Mouse (Mus musculus): ENCODE measurements around the gene Akap2.

Akap2 gene

DNA sequence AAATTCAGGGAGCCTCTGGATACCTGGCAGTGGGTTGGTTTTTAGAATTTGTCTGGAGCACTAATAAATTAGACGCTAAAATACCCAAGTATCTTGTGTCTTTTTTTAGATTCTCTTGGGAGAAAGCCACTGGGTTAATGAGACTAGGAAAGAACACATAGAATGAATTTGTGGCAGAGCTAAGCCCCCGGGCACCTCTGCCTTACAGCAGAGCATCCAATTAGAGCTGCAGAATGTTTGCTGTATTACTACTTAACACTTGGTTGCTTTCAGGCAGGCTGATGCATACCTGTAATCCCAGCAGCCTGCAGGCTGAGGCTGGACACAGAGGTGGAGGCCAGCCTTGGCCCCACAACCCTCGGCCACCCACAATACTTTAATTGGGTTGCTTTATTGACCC, 112.3 kb downstream of the Akap2 start:
- DNase-seq (ENCODE audit: low spot score in 2 of 2): no peak

DNA sequence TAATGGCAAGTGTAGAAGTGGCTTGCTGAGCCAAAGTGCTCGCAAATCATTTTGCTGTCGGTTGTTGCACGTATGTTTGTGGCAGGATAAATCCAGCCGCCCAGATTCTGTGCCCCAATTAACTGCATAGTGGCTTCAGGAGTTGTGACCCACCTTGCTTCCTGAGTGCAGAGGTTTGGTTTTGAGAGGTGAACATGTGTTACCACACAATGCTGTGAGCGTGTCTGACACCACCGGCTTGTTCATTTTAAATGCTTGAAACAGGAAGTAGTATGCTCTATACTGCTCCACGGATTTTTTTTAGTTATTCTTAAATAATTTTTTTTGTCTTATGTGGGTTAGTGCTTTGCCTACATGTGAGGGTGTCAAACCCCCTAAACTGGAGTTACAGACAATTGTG, 114.9 kb downstream of the Akap2 start:
- no peak for DNase-seq (ENCODE audit: low spot score in 2 of 2)

DNA sequence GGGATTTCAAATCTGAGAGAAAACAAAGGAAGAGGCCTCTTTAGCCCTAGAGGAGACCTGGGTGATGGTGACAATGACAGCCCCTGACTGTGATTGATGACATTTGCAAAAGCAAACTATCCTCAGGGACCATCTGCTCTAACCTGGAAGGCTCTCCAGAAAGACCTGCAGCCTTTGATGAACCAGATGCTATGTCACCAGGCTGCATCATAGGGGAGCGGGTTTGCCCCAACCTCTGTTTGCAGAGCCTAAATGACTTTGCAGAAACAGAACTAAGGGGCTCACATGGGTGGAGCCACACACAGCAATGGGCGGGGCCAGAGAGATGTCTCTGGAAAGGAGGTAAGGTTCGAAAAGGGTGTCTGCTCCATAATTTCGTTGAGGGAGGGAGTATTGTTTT, 115.6 kb downstream of the Akap2 start:
- no peak for DNase-seq (ENCODE audit: low spot score in 2 of 2)

DNA sequence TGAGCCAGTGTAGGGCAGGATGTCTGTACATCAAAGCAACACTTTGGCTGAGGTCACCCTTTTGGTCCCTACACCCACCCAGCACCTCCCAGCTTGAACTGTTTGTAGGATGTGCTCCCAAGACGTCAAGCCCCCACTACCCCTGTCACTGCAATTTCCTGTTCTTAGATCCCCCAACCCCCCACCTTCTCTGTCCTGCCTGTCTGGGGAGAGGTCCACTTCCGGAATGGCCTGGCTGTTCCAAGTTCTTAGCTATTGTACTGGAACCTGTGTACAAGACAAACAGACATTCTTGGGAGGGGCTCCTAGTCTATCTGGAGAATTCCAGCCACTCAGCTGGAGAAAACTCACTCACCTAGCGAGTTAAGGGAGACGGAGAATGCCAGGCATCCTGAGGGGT, 116.7 kb downstream of the Akap2 start:
- DNase-seq (ENCODE audit: low spot score in 2 of 2): no peak

DNA sequence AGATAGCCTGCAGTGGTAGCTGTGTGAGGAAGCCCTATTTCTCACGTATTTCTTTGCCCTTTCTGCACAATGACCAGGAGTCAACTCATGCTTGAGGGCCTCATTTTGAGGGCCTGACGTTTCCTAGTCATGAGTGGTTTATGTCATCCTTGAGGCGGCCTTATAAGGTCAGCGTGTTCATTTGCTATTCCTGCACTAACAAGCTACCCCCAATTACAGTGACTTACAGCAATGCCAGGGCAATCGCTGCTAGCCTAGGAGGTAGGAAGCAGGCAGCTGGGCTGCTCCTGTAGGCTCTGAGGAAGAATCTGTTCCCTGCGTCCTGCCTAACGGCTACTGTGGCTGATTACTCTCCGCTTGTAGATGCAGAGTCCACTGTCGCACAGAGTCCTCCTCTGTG, 119.6 kb downstream of the Akap2 start:
- no peak for DNase-seq (ENCODE audit: low spot score in 2 of 2)

DNA sequence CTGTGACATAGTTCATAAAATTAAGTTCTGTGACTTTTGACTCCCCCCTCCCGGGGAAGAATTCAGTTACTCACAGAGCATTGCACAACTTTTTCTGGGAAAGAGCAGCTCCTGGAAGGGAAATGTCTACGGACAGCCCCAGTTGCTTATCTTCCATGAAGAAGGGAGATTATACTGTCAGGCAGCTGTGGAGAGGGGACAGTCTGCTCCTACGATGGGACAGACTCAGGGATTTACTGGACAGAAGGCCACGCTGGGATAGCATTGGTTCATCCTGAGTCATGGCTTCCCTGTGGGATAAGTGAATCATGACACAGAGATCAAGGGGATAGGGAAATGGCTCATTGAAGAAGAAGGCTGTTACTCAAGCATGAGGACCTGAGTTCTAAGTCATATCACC, 121.9 kb downstream of the Akap2 start:
- no peak for DNase-seq (ENCODE audit: low spot score in 2 of 2)

DNA sequence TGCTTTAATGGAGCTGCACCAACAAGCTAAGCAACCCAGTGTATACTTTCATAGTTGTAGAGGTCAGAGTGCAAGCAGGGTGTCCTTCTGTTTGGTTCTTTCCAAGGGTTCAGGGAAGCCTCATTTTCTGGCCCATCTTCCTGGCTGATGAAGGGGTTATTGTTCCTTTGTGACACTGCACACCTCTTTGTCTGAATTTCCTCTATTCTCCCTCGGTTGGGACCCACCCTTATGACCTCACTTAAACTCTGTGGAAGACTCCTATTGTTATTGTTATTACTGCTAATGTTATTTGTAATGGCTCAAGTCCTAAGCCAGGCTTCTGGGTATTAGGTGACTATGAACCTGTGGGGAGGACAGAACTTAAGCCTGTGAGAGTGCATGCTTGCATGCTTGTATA, 124.5 kb downstream of the Akap2 start:
- DNase-seq (ENCODE audit: low spot score in 2 of 2): no peak

DNA sequence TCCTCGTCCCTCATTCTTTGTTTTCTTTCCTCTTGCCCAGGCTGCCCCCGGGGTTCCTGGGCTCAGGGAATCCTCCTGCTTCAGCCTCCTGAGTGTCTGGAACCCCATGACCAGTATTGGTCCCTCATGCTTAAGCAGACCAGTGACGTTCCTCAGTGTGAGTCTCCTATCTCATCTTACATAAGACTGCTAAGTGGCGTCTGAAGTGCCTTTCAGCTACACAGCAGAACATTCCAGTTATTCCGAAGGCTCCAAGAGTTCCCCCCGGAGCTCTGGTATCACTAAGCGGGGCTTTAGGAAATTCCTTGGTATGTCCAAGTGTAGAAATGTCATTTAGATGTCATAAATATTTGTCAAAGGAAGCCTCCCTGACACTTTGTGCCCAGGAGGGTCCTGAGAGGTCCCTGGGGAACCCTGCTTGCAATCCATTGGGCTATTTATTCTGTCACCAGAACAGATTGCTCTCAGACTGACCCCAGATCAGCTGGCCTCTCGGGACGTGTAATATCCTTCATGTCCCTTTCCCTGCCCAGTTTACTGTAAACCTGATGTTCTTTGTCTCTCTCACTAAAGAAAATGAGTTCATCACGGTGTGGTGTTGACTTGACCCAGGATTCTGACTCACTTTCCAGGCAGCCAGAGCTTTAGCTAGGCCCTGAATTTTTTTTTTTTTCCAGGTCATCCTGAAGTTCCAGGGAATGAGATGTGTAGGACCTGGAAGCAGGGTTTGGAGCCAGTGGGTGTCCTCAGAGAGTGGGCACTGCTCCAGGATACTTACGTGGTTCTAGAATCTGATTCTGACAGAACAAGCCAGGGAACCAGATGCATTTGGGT, 125.2 kb downstream of the Akap2 start:
- DNase-seq (ENCODE audit: low spot score in 2 of 2): no peak

DNA sequence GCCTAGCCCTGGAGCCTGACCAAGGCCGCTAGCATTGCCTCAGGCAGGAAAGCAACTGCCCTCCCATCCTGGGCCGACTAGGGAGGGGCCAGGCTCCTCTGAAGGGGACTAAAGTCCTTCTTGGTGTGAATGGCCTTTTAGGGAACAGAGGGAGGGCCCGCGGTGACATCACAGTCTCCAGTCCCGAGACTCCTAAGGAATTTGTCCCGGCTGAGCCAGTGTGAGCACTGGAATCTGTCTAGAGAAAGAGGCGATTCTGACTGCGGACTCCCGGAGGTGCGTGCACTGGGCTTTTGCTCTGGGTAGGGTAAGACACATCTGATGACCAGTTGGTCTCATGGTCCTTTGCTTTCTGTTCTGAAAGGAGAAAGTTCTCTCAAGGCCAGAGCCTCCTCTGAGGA, 127.6 kb downstream of the Akap2 start:
- DNase-seq (ENCODE audit: low spot score in 2 of 2): peak in 1 of 2 experiments; percentile 31

DNA sequence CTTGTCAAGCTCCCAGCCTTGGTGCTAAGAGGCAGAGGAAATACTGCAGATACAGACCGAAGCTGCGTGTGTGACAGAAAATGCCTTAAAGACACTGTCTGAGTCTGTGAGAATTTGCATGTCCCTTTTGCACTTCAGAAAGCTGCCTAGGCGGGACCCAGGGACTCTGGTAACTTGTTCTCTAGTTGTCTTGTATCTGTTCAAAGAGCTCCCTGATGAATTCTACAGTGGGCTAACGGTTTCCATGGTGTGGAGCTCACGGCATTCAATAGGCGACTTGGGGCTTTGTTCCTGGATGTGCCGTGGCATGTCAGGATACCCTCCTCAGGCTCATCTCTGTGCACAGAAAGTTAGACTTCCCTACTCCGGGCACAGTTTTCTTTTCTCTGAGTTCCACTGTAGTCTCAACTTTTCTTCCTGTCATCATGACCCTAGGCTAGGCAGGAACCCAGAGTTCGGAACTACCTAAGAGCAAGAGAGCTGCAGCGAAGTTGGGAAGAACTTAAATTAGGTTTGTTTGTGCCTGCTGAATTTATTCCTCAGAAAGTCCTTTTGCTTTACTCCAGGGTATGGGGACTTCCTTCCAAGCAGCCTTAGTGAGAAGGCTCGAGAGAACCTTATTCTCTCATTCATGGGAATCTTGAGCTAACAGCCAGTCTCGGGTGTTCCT, 128.2 kb downstream of the Akap2 start:
- no peak for DNase-seq (ENCODE audit: low spot score in 2 of 2)

DNA sequence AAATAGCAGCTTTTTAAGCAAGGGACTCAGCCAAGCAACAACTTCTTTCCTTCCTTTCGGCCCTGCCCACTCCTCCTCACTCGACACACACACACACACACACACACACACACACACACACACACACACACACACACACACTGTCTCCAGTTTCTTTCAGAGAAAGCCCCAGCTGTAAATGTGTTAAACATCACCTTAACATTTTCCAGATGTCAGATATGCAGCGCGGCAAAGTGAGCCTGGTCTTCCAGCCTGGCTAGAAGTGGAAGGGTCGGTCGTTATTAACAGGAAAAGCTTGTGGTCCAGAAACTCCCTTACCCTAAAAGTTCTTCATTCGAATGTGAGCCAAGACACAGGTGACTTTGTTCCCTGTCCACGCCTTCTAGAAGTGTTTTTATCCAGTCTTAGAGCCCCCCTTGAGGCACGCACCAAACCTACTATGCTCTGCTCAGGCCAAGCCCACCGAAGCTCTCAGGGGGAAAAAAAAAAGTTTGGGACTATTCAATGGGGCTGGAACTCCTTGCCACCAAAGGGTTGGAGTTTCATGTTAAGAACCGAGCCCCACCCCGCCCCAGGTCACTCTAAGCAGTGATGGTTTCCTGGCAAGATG, 129.0 kb downstream of the Akap2 start:
- no peak for DNase-seq (ENCODE audit: low spot score in 2 of 2)

DNA sequence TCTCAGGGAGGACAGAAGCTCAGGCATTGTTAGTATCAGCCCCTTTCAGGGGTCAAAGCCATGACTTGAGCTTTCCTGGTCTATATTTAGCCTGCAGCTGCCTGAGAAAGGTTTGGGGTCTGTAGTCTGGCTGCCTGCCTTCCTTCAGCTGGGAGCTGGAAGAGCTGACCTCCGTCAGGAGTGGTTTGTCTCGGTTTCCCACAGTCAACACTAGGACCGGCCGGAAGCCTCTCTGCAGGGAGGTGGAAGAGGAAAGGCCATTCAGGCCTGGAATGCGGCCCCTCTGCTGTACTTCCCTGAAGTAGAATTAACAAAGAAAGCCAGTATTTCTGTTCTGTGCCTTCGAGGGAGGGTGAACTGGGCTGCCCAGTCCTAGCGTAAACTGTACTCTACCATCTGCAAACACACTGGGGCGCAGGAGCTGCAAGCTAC, 129.6 kb downstream of the Akap2 start:
- DNase-seq (ENCODE audit: low spot score in 2 of 2): no peak

DNA sequence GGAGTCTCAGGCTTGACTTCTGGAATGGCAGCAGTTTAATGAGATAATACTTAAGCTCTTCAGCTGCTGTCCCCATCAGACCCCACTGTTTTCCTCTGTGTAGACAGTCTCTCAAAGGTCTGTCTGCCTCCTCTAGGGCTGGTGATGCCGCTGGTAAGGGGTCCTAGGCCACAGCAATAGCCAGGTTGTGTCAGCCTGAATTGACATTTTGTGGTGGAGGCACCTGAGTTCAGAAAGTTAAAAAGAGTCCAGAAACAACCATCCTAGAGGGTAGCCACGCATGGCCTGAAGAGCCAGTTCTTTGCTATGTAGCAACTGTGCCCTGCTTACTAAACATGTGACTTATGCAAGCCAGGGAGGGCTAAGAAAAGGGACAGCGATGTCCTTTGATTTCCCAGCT, 130.2 kb downstream of the Akap2 start:
- no peak for DNase-seq (ENCODE audit: low spot score in 2 of 2)

DNA sequence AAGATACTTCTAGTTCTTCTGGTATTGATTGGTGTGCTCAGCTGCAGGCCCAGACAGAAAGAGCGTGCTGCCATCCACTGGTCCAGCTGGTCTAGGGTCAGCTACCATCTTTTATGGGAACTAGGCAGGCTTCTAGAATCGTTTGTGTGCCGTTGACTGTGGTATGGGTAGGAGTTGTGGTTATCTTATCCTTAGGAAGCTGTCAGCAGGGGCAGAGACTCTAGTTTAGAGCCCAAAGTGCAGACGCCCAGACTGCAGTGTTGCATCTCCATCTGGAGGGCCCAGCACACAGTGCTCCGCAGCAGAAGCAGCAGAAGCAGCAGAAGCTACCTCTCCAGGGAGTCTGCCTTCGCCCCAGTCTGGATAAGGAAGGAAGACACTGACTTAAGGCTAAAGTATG, 132.0 kb downstream of the Akap2 start:
- no peak for DNase-seq (ENCODE audit: low spot score in 2 of 2)

DNA sequence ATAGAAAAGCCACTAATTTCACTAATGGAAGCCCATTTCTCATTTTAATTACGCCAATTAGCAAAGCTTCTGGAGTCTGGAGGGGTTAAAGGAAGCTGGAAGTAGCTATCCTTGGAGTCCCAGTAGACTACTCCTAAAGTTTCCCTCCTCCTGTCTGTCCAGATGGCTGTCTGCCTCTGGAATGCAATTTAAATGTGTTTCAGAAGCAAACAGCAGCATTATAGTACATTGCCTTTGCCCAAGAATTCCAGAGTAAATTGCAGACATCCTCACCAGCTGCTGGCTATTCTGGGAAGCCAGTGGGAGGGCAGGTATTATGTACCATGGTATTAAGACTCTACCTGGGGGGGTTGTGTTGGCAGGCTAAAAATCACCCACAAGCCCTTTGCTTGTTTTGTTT, 134.3 kb downstream of the Akap2 start:
- DNase-seq (ENCODE audit: low spot score in 2 of 2): no peak

DNA sequence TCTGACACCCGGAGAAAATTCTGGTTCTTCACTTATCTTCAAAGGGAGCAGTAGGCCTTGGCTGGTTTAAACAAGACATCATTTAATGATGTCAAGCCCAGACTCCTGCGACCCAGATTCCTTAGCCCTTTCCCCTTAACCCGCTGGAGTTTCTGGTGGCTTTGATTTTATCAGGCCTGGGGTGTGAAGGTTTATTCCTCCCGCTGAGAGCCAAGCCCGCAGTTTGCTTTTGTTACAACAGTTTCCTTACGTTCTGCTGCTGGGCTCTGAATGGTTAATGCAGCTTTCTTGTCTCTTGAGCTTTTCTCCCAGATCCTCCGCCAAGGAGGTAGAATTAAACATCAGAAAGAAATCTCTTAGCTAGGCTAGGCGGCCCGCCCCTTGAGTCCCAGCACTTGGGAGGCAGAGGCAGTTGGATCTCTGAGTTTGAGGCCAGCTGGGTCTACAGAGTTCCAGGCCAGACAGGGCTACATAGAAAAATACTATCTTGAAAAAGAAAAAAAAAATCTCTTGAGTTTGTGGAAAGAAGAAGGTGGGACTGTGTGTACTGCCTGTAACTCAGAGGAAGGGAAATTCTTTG, 135.1 kb downstream of the Akap2 start:
- no peak for DNase-seq (ENCODE audit: low spot score in 2 of 2)

DNA sequence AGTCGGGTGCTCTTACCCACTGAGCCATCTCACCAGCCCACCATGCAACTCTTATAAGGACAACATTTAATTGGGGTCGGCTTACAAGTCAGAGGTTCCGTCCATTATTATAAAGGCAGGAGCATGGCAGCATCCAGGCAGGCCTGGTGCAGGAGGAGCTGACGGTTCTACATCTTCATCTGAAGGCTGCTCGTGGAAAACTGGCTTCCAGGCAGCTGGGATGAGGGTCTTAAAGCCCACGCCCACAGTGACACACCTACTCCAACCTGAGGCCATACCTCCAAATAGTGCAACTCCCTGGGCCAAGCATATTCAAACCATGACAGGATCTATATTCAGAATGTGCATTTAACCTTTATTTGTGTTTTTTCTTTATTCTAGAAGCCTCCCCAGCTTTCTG, 136.7 kb downstream of the Akap2 start:
- no peak for DNase-seq (ENCODE audit: low spot score in 2 of 2)

DNA sequence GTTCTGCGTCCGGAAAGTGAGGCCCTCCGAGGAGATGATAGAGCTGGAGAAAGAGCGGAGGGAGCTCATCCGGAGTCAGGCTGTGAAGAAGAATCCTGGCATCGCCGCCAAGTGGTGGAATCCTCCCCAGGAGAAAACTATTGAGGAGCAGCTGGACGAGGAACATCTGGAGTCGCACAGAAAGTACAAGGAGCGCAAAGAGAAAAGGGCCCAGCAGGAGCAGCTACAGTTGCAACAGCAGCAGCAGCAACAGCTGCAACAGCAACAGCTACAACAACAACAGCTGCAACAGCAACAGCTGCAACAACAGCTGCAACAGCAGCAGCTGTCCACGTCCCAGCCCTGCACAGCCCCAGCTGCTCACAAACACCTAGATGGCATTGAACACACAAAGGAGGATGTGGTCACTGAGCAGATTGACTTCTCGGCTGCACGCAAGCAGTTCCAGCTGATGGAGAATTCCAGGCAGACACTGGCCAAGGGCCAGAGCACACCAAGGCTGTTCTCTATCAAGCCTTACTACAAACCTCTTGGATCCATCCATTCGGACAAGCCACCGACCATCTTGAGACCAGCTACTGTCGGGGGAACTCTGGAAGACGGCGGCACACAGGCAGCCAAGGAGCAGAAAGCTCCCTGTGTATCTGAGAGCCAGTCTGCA, 138.0 kb downstream of the Akap2 start:
- no peak for DNase-seq (ENCODE audit: low spot score in 2 of 2)

DNA sequence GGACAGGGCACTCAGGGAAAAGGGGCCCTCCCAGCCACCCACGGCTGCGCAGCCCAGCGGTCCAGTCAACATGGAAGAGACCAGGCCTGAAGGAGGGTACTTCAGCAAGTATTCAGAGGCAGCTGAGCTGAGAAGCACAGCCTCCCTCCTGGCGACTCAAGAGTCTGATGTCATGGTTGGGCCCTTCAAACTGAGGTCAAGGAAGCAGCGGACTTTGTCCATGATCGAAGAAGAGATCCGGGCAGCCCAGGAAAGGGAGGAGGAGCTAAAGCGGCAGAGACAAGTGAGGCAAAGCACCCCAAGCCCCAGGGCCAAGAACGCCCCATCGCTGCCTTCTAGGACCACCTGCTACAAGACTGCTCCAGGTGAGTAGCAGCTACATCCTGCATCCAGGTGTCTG, 139.2 kb downstream of the Akap2 start:
- DNase-seq (ENCODE audit: low spot score in 2 of 2): no peak

DNA sequence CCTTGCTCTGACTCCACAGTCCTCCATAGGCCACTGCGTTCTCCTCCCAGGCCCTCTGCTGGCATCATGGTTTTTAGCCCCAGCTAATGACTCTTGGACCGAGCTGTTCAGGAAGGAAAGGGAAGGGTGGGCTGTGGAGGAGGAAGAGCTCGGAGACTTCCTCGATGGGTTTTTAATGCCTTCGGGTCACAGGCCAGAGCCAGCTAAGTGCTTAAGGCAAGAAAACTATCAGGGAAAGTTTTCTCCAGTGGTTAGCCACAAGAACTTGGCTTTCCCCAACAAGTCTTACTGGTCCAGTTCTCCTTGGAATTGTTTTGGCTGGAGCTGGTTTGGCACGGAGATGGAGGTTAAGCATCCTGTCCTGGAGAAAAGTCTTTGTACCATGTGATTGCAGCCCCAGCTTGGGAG, 142.8 kb downstream of the Akap2 start:
- no peak for DNase-seq (ENCODE audit: low spot score in 2 of 2)

DNA sequence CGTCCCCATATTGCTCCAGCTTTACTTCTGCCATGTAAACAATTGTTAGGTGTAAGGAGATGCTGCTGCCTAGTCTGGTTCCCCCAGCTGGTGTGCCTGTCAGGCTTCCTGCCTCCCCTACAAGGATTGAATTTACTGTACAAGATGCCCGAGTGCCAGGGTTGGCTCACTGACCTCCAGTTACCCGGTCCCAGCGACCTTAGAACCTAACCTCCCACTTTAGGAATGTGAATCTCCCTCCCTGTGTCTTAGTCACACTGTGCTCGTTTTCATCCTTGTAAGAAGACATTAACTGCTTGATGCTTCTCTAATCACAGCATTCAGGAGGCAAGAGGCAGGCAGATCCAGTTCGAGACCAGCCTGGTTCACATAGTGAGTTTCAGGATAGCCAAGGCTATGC, 143.7 kb downstream of the Akap2 start:
- DNase-seq (ENCODE audit: low spot score in 2 of 2): no peak

DNA sequence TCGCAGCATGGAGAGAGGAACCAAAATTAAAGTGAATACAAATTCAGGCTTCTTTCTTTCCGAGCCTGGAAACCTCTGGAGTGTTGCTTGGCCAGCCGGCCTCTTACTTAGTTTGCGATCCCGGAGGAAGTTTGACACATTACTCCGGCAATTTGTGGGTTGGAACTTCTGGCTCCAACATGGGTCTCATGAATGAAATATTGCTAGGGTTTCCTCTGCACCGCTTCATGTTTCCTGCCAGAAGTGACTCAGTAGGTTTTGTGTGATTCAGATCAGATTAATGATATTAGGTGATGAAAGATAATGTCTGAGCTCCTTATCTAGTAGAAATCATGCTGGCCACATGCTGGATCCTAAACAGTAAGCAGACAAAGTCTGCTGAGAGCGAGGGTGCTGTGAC, 144.4 kb downstream of the Akap2 start:
- no peak for DNase-seq (ENCODE audit: low spot score in 2 of 2)
